Mouse (Mus musculus): Measurements from ENCODE around the gene Smim14.

Gene Smim14

DNA sequence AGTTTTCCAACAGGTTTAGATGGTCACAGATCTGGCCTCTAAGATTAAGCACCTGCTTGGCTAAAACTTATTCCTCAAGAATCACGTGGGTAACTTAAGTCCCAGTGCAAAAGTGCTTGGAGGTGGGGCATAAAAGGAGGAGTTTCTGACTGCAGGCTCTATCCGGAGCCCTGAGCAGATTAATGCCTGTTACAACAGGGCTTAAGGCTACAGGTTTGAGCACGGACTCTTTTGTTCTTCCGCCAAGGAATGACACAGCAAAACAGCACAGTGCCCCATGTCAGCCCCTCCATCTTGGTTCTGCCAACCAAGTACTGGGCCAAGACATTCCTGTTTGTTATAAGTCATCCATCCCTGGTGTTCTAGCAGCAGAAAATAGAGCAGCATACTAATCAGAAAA lies 108.7 kb downstream of the Smim14 start:
- Histone ChIP-seq H3K27me3 (ENCODE audit: insufficient read depth, low read length) (peaks cover 6% of the 10 kb centered on the region; the same call in 1 of the 2 replicates), H3K4me3 (replicated peaks; ENCODE audit: low read length) (no peak overlapping the region; the same call in 1 of the 2 replicates), H3K36me3 (ENCODE audit: insufficient read depth, low read length) (0 out of 2 replicates have a peak, but pooled peaks cover 3% of the 10 kb centered on the region), H3K9me3 (ENCODE audit: low read length) (no peaks in the 10 kb centered on the region), H3K4me1 (replicated peaks; ENCODE audit: low read depth, low read length) (peaks cover 15% of the 10 kb centered on the region)
- TF ChIP-seq NANOG (IDR thresholded peaks at IDR 0.05; ENCODE audit: borderline replicate concordance, low read length): no peak
- TF ChIP-seq POU5F1 (IDR thresholded peaks at IDR 0.05; ENCODE audit: borderline replicate concordance, low read length): no peak
- TF ChIP-seq CTCF (conservative IDR thresholded peaks at IDR 0.05; ENCODE audit: low read length): no peak

DNA sequence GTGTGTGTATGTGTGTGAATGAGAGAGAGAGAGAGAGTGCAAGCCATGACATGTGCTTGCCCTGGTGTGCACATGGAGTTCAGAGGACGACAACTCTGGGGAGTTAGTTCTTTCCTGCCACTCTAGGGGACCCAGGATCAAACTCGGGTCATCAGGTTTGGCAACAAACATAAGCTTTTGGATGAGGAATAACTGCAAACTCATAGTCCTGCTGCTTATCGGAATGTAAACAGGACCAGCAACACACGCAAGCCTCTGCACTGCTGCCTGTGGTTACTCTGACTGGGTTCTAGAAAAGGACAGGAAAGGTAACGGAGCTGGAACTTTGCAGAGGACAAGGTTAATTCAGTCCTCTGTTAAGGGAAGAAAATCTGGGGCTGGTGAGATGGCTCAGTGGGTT lies 111.7 kb downstream of the Smim14 start:
- Histone ChIP-seq H3K9me3 (ENCODE audit: low read length) (no peaks in the 10 kb centered on the region), H3K27me3 (ENCODE audit: insufficient read depth, low read length) (no peaks in the 10 kb centered on the region), H3K4me1 (replicated peaks; ENCODE audit: low read depth, low read length) (peaks cover 15% of the 10 kb centered on the region), H3K36me3 (ENCODE audit: insufficient read depth, low read length) (peaks cover 10% of the 10 kb centered on the region), H3K4me3 (replicated peaks; ENCODE audit: low read length) (no peak overlapping the region)
- TF ChIP-seq CTCF (conservative IDR thresholded peaks at IDR 0.05; ENCODE audit: low read length) (no peak), POU5F1 (IDR thresholded peaks at IDR 0.05; ENCODE audit: borderline replicate concordance, low read length) (no peak), NANOG (IDR thresholded peaks at IDR 0.05; ENCODE audit: borderline replicate concordance, low read length) (no peak)

DNA sequence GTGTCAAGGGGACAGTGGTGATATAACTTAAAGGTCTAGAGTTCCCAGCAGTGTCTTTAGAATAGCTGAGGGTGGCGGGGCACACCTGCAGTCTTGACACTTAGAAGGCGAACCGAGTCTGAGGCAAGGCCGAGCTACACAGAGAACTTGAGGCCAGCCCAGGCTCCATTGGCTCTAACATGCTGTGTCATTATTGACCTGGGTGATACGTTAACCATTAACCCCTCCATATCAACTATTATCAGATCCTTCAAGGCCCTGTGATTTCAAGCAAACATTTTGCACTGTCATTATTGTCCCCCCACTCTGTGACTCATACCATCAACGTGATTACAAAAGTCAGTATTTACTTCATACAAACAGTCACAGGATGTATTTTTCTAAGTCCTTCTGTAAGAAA lies 112.8 kb downstream of the Smim14 start:
- Histone ChIP-seq H3K9me3 (ENCODE audit: low read length) (no peaks in the 10 kb centered on the region), H3K4me3 (replicated peaks; ENCODE audit: low read length) (no peak overlapping the region), H3K36me3 (ENCODE audit: insufficient read depth, low read length) (peaks cover 10% of the 10 kb centered on the region), H3K4me1 (replicated peaks; ENCODE audit: low read depth, low read length) (peaks cover 12% of the 10 kb centered on the region), H3K27me3 (ENCODE audit: insufficient read depth, low read length) (no peaks in the 10 kb centered on the region)
- TF ChIP-seq CTCF (conservative IDR thresholded peaks at IDR 0.05; ENCODE audit: low read length): no peak
- TF ChIP-seq POU5F1 (IDR thresholded peaks at IDR 0.05; ENCODE audit: borderline replicate concordance, low read length): no peak
- no peak for TF ChIP-seq NANOG (IDR thresholded peaks at IDR 0.05; ENCODE audit: borderline replicate concordance, low read length)

DNA sequence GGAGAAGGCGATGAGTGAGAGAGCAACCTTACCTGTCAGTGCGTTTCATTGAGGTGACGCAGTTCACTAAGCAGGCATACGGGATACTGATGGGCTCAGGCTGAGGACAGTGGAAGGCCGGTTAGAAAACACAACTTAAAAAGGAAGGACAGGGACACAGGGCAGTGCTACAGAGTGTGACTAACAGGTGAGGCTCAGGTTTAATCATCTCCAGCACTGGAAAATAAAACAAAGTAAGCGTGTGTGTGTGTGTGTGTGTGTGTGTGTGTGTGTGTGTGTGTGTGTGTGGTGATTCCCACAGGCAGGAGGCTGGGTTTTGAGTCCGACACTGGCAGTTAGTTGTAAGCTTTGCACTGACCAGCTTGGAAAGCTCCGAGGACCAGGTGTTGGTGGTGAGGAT lies 114.2 kb downstream of the Smim14 start:
- Histone ChIP-seq H3K4me1 (replicated peaks; ENCODE audit: low read depth, low read length) (peaks cover 2% of the 10 kb centered on the region; the same call in 1 of the 2 replicates), H3K9me3 (ENCODE audit: low read length) (no peaks in the 10 kb centered on the region), H3K27me3 (ENCODE audit: insufficient read depth, low read length) (no peaks in the 10 kb centered on the region), H3K4me3 (replicated peaks; ENCODE audit: low read length) (no peak overlapping the region), H3K36me3 (ENCODE audit: insufficient read depth, low read length) (peaks cover 10% of the 10 kb centered on the region)
- no peak for TF ChIP-seq POU5F1 (IDR thresholded peaks at IDR 0.05; ENCODE audit: borderline replicate concordance, low read length)
- no peak for TF ChIP-seq CTCF (conservative IDR thresholded peaks at IDR 0.05; ENCODE audit: low read length)
- no peak for TF ChIP-seq NANOG (IDR thresholded peaks at IDR 0.05; ENCODE audit: borderline replicate concordance, low read length)

DNA sequence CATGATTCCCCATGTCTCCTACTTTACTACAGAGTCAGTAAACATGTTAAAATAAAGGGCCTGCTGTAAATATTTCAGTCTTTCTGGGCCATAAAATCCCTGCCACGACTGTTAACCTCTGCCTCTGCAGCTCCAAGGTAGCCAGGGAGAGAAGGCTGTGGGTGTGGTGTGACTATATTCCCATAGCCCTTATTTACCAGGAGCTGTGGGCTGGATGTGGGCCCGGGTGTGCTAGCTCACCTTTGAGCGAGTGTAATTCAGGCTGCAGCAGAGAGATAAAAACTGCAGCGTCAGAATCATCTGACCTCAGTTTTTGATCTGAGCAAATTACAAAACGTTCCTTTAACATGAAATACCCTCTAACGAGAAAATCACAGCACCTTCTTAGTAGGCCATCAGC lies 116.2 kb downstream of the Smim14 start:
- Histone ChIP-seq H3K9me3 (ENCODE audit: low read length) (no peaks in the 10 kb centered on the region), H3K27me3 (ENCODE audit: insufficient read depth, low read length) (no peaks in the 10 kb centered on the region), H3K4me3 (replicated peaks; ENCODE audit: low read length) (no peak overlapping the region), H3K36me3 (ENCODE audit: insufficient read depth, low read length) (peaks cover 14% of the 10 kb centered on the region), H3K4me1 (replicated peaks; ENCODE audit: low read depth, low read length) (peaks cover 13% of the 10 kb centered on the region)
- TF ChIP-seq CTCF (conservative IDR thresholded peaks at IDR 0.05; ENCODE audit: low read length) (no peak), POU5F1 (IDR thresholded peaks at IDR 0.05; ENCODE audit: borderline replicate concordance, low read length) (no peak), NANOG (IDR thresholded peaks at IDR 0.05; ENCODE audit: borderline replicate concordance, low read length) (no peak)

DNA sequence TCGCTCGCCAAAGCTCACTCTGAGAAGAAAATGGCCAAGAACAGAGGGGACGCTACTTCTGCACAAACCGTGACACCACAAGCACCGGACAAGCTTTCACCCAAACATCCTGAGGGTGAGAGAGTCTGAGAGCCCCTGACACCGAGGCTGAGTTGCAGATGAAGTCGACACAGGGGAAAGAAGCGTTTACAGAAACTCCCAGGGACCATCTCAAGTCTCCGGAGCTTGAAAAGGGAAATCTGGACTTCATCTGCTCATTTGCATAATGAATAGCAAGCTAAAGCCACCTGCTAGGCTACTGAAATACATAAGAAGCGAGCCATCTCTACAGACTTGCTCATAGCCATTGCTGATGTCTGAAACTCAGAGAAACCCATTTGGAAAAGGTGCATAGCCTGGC lies 117.8 kb downstream of the Smim14 start:
- H3K27me3 ChIP-seq (ENCODE audit: insufficient read depth, low read length): no peaks in the 10 kb centered on the region
- peaks cover 14% of the 10 kb centered on the region for H3K36me3 ChIP-seq (ENCODE audit: insufficient read depth, low read length)
- no peak for TF ChIP-seq POU5F1 (IDR thresholded peaks at IDR 0.05; ENCODE audit: borderline replicate concordance, low read length)
- TF ChIP-seq NANOG (IDR thresholded peaks at IDR 0.05; ENCODE audit: borderline replicate concordance, low read length): no peak
- no peak for TF ChIP-seq CTCF (conservative IDR thresholded peaks at IDR 0.05; ENCODE audit: low read length)
- H3K4me1 ChIP-seq (replicated peaks; ENCODE audit: low read depth, low read length): peaks cover 21% of the 10 kb centered on the region
- no peaks in the 10 kb centered on the region for H3K9me3 ChIP-seq (ENCODE audit: low read length)
- no peak overlapping the region for H3K4me3 ChIP-seq (replicated peaks; ENCODE audit: low read length)

DNA sequence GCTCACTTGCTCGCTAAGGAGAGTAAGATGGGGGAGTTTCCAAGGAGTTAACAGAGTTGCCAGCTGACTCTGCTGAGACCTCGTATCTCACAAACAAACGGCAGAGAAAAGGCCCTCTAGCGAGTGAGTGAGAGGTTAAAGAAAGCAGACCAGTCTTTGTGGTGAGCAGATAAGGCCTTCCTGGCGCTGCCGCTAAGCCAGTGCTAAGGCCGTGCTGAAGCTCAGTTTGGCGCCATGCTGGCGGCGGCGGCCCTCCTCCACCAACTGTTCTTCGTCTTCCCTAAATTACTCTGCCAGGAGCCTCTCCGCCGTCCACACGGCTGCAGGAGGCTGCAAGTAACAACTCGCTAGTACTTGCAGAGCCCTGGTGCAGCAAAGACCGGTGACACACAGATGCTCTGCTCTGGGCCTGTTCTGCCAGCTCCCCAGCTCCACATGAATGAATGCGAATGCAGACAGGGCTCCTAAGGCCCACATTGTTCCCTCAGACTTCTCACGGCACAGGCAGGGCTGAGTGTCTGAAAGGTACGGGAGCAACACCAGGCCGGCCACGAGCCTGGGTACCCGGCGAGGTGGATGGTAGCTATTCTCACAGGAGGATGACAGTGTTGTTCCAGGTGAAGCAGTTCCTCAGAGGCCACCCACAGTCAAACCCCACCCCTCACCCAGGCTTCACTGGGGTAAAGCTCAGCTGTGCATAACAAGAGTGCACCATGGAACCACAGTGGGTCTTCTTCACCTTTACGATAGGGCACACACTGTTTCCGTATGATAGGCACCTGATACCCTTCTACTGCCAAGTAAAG lies 121.1 kb downstream of the Smim14 start:
- TF ChIP-seq NANOG (IDR thresholded peaks at IDR 0.05; ENCODE audit: borderline replicate concordance, low read length) (no peak), CTCF (conservative IDR thresholded peaks at IDR 0.05; ENCODE audit: low read length) (no peak), POU5F1 (IDR thresholded peaks at IDR 0.05; ENCODE audit: borderline replicate concordance, low read length) (peak; percentile 47; the same call in 1 of the 2 replicates)
- Histone ChIP-seq H3K27me3 (ENCODE audit: insufficient read depth, low read length) (no peaks in the 10 kb centered on the region), H3K36me3 (ENCODE audit: insufficient read depth, low read length) (peaks cover 11% of the 10 kb centered on the region), H3K4me3 (replicated peaks; ENCODE audit: low read length) (peak overlapping the region; percentile 79), H3K9me3 (ENCODE audit: low read length) (no peaks in the 10 kb centered on the region), H3K4me1 (replicated peaks; ENCODE audit: low read depth, low read length) (peaks cover 21% of the 10 kb centered on the region)

DNA sequence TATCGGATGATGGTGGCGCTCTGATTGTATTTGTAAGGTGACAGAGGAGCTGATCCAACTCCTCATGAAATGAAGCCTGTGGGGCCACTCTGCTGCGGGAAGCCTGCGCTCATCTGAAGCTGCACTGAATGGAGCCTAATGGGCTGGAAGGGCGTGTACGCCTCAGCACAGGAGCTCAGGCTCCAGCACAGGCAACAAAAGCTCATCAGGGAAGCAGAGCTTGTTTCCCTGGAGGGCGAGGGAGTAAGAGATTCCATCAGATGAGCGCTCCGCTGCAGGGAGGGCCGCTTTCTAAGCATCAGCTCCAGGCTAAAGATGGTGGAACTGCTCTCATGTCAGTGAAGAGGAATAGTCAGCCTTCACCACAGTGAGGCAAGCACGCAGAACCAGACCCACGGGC lies 129.0 kb downstream of the Smim14 start:
- H3K27me3 ChIP-seq (ENCODE audit: insufficient read depth, low read length): no peaks in the 10 kb centered on the region
- TF ChIP-seq CTCF (conservative IDR thresholded peaks at IDR 0.05; ENCODE audit: low read length) (no peak), POU5F1 (IDR thresholded peaks at IDR 0.05; ENCODE audit: borderline replicate concordance, low read length) (no peak), NANOG (IDR thresholded peaks at IDR 0.05; ENCODE audit: borderline replicate concordance, low read length) (no peak; the same call in 1 of the 2 replicates)
- H3K36me3 ChIP-seq (ENCODE audit: insufficient read depth, low read length): peaks cover 54% of the 10 kb centered on the region
- no peak overlapping the region for H3K4me3 ChIP-seq (replicated peaks; ENCODE audit: low read length)
- H3K4me1 ChIP-seq (replicated peaks; ENCODE audit: low read depth, low read length): peaks cover 21% of the 10 kb centered on the region
- no peaks in the 10 kb centered on the region for H3K9me3 ChIP-seq (ENCODE audit: low read length)

Data from E14TG2a.4 (cell line).